Mouse (Mus musculus): ENCODE measurements at regions not wholly inside any gene's neighbourhood (a gene's known extent, or its start where the extent isn't known, plus 50 kb on each side); places are given as distances from the start of the nearest gene placed in this dataset.

GRCm38 (mm10) chr13:52083601-52084455 is 237.3 kb downstream of the Gadd45g start:
- Histone ChIP-seq H3K36me3 (ENCODE audit: control insufficient read depth, insufficient read depth, low read length) (no peaks in the 10 kb centered on the region), H3K4me1 (ENCODE audit: control insufficient read depth, insufficient read depth, low read length) (peaks cover 2% of the 10 kb centered on the region; the same call in 1 of the 2 replicates), H3K27ac (ENCODE audit: control insufficient read depth, insufficient read depth, low read depth, low read length) (no peak overlapping the region), H3K4me3 (ENCODE audit: control insufficient read depth, low read depth, low read length) (peak overlapping the region; percentile 70), H3K27me3 (ENCODE audit: control insufficient read depth, insufficient read depth, low read length) (no peaks in the 10 kb centered on the region)
- TF ChIP-seq CTCF (IDR thresholded peaks at IDR 0.05; ENCODE audit: control insufficient read depth, insufficient read depth, insufficient replicate concordance, low read depth, low read length) (no peak), POLR2A (IDR thresholded peaks at IDR 0.05; ENCODE audit: control insufficient read depth, low read depth, low read length) (no peak)

- Histone ChIP-seq H3K4me3 (ENCODE audit: control insufficient read depth, low read depth, low read length) (no peak overlapping the region), H3K36me3 (ENCODE audit: control insufficient read depth, insufficient read depth, low read length) (no peaks in the 10 kb centered on the region), H3K4me1 (ENCODE audit: control insufficient read depth, insufficient read depth, low read length) (peaks cover 8% of the 10 kb centered on the region), H3K27ac (ENCODE audit: control insufficient read depth, insufficient read depth, low read depth, low read length) (no peak overlapping the region), H3K27me3 (ENCODE audit: control insufficient read depth, insufficient read depth, low read length) (no peaks in the 10 kb centered on the region)
- TF ChIP-seq POLR2A (IDR thresholded peaks at IDR 0.05; ENCODE audit: control insufficient read depth, low read depth, low read length) (no peak), CTCF (IDR thresholded peaks at IDR 0.05; ENCODE audit: control insufficient read depth, insufficient read depth, insufficient replicate concordance, low read depth, low read length) (no peak)
Observed at GRCm38 (mm10) chr13:52085110-52085509, 238.6 kb downstream of the Gadd45g start.

- H3K4me1 ChIP-seq (ENCODE audit: control insufficient read depth, insufficient read depth, low read length) = peaks cover 8% of the 10 kb centered on the region
- H3K27me3 ChIP-seq (ENCODE audit: control insufficient read depth, insufficient read depth, low read length) = no peaks in the 10 kb centered on the region
- no peak overlapping the region for H3K27ac ChIP-seq (ENCODE audit: control insufficient read depth, insufficient read depth, low read depth, low read length)
- H3K36me3 ChIP-seq (ENCODE audit: control insufficient read depth, insufficient read depth, low read length) = no peaks in the 10 kb centered on the region
- TF ChIP-seq POLR2A (IDR thresholded peaks at IDR 0.05; ENCODE audit: control insufficient read depth, low read depth, low read length) (no peak), CTCF (IDR thresholded peaks at IDR 0.05; ENCODE audit: control insufficient read depth, insufficient read depth, insufficient replicate concordance, low read depth, low read length) (no peak)
- H3K4me3 ChIP-seq (ENCODE audit: control insufficient read depth, low read depth, low read length) = no peak overlapping the region
Observed at GRCm38 (mm10) chr13:52088319-52088718, 241.8 kb downstream of the Gadd45g start.

DNA sequence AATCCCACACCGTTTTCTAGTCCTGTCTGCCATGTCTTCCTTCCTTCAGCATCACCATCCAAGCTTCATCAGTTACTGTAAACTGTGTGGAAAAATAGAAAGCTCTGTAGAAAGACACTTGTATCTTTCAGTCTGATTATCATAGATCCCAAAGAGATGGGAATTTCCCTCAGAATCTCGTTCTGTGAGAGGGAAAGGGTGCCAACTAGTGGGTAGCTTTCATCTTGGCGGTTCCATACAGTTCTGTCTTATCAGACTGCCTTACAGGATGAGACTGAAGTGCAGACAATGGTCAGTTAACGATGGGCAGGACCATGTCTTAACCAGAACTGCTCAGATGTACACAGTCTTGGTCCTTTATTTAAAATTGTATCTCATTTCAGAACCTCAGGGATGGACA is 243.9 kb downstream of the Gadd45g start:
- Histone ChIP-seq H3K27me3 (ENCODE audit: control insufficient read depth, insufficient read depth, low read length) (no peaks in the 10 kb centered on the region), H3K4me3 (ENCODE audit: control insufficient read depth, low read depth, low read length) (no peak overlapping the region), H3K27ac (ENCODE audit: control insufficient read depth, insufficient read depth, low read depth, low read length) (no peak overlapping the region), H3K36me3 (ENCODE audit: control insufficient read depth, insufficient read depth, low read length) (no peaks in the 10 kb centered on the region), H3K4me1 (ENCODE audit: control insufficient read depth, insufficient read depth, low read length) (peaks cover 5% of the 10 kb centered on the region)
- TF ChIP-seq POLR2A (IDR thresholded peaks at IDR 0.05; ENCODE audit: control insufficient read depth, low read depth, low read length) (no peak), CTCF (IDR thresholded peaks at IDR 0.05; ENCODE audit: control insufficient read depth, insufficient read depth, insufficient replicate concordance, low read depth, low read length) (no peak)

DNA sequence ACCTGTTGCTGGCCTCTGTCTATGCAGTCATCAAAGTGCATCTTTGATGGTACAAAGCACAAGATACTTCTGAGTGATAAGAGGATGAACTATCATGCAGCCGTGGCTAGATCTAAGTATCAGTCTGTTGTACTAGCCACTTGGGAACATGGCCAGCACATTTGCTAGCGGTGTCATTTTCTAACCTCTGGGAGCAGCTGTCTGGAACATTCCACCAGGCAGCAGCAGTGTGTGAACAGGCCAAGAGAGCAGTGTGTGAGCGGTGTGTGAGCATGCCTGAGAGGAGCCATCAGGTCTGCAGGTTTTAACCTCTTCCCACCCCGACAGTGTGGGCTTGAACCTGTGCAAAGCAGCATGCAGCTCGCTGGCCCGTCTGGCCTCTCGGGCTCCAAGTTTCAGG is 248.3 kb downstream of the Gadd45g start:
- H3K4me3 ChIP-seq (ENCODE audit: control insufficient read depth, low read depth, low read length) = no peak overlapping the region
- no peaks in the 10 kb centered on the region; the same call in 1 of the 2 replicates for H3K36me3 ChIP-seq (ENCODE audit: control insufficient read depth, insufficient read depth, low read length)
- TF ChIP-seq POLR2A (IDR thresholded peaks at IDR 0.05; ENCODE audit: control insufficient read depth, low read depth, low read length) (no peak), CTCF (IDR thresholded peaks at IDR 0.05; ENCODE audit: control insufficient read depth, insufficient read depth, insufficient replicate concordance, low read depth, low read length) (no peak)
- H3K4me1 ChIP-seq (ENCODE audit: control insufficient read depth, insufficient read depth, low read length) = peaks cover 8% of the 10 kb centered on the region
- H3K27me3 ChIP-seq (ENCODE audit: control insufficient read depth, insufficient read depth, low read length) = no peaks in the 10 kb centered on the region
- H3K27ac ChIP-seq (ENCODE audit: control insufficient read depth, insufficient read depth, low read depth, low read length) = no peak overlapping the region

GRCm38 (mm10) chr13:52096506-52096905 is 250.0 kb downstream of the Gadd45g start:
- Histone ChIP-seq H3K27ac (ENCODE audit: control insufficient read depth, insufficient read depth, low read depth, low read length) (peak overlapping the region; percentile 87), H3K4me3 (ENCODE audit: control insufficient read depth, low read depth, low read length) (peak overlapping the region; percentile 75), H3K36me3 (ENCODE audit: control insufficient read depth, insufficient read depth, low read length) (peaks cover 2% of the 10 kb centered on the region; the same call in 1 of the 2 replicates), H3K27me3 (ENCODE audit: control insufficient read depth, insufficient read depth, low read length) (no peaks in the 10 kb centered on the region), H3K4me1 (ENCODE audit: control insufficient read depth, insufficient read depth, low read length) (peaks cover 8% of the 10 kb centered on the region)
- peak; percentile 81 for TF ChIP-seq POLR2A (IDR thresholded peaks at IDR 0.05; ENCODE audit: control insufficient read depth, low read depth, low read length)
- no peak for TF ChIP-seq CTCF (IDR thresholded peaks at IDR 0.05; ENCODE audit: control insufficient read depth, insufficient read depth, insufficient replicate concordance, low read depth, low read length)

- TF ChIP-seq CTCF (IDR thresholded peaks at IDR 0.05; ENCODE audit: control insufficient read depth, insufficient read depth, insufficient replicate concordance, low read depth, low read length) = no peak
- TF ChIP-seq POLR2A (IDR thresholded peaks at IDR 0.05; ENCODE audit: control insufficient read depth, low read depth, low read length) = no peak
- no peaks in the 10 kb centered on the region for H3K4me1 ChIP-seq (ENCODE audit: control insufficient read depth, insufficient read depth, low read length)
- H3K36me3 ChIP-seq (ENCODE audit: control insufficient read depth, insufficient read depth, low read length) = peaks cover 2% of the 10 kb centered on the region; the same call in 1 of the 2 replicates
- H3K27me3 ChIP-seq (ENCODE audit: control insufficient read depth, insufficient read depth, low read length) = no peaks in the 10 kb centered on the region
- H3K27ac ChIP-seq (ENCODE audit: control insufficient read depth, insufficient read depth, low read depth, low read length) = no peak overlapping the region
- no peak overlapping the region for H3K4me3 ChIP-seq (ENCODE audit: control insufficient read depth, low read depth, low read length)
Observed at GRCm38 (mm10) chr13:52105989-52106642, 259.6 kb downstream of the Gadd45g start.
